Mouse (Mus musculus): ENCODE measurements around the gene Stfa2l1. TPM values are rescaled to one million over a fixed set of nuclear protein-coding genes. Genes with fewer than 3 reads are reported as not detected.

Stfa2l1 gene
- polyA plus RNA-seq (2017; shearing (Covaris generic)): not detected

GRCm38 (mm10) chr16:36156402-36156975, at the start of gene Stfa2l1:
Stfa2l1 (plus strand) TSS chr16:36156811.

DNA sequence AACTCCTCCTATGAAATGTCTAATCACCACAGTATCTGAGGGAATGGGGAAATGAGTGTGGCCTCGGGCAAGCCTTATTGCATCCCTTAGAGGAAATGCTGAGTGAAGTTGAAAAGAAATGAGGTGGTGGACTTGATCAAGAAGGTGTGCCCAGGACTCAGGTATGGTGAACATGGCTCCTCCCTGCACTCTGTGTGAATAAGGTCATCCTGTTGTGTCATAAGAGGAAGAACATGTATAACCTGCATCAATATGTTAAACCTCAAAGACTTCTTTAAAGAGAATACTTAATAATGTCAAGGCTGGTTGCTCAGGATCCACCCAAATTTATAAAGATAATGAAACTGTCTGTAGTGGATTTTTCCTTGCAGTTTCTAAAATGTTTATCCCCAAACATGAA, 25.5 kb upstream of the Stfa2l1 start, which contains the start of gene Csta1:
Gene Csta1, minus strand, starts transcription at position 101 of the 400 bp plus-strand sequence.

GRCm38 (mm10) chr16:36183912-36184311, 27.3 kb downstream of the Stfa2l1 start, which contains the start of gene Gm5483:
Gm5483 (plus strand) TSS chr16:36184212.

GRCm38 (mm10) chr16:36209967-36210453, 53.4 kb downstream of the Stfa2l1 start, which contains the start of gene Gm5416:
Gm5416 (plus strand) TSS chr16:36210403.

Other genes with a start within 250 kb of the Stfa2l1 start
- gene Parp9, start 218.3 kb upstream of the Stfa2l1 start, polyA plus RNA-seq (2017; shearing (Covaris generic)): 114 TPM
- 92.6 TPM for gene Dtx3l, start 217.7 kb upstream of the Stfa2l1 start, polyA plus RNA-seq (2017; shearing (Covaris generic))
- gene Kpna1, start 178.1 kb upstream of the Stfa2l1 start, polyA plus RNA-seq (2017; shearing (Covaris generic)): 58.4 TPM
- gene Wdr5b, start 115.6 kb upstream of the Stfa2l1 start, polyA plus RNA-seq (2017; shearing (Covaris generic)): 6.7 TPM
- 95.8 TPM for gene Fam162a, start 85.2 kb upstream of the Stfa2l1 start, polyA plus RNA-seq (2017; shearing (Covaris generic))
- gene Ccdc58, start 85.1 kb upstream of the Stfa2l1 start, polyA plus RNA-seq (2017; shearing (Covaris generic)): 45.8 TPM
- not detected for gene Csta1, start 25.6 kb upstream of the Stfa2l1 start, polyA plus RNA-seq (2017; shearing (Covaris generic))
- gene Gm5483, start 27.4 kb downstream of the Stfa2l1 start, polyA plus RNA-seq (2017; shearing (Covaris generic)): not detected
- gene Gm5416, start 53.6 kb downstream of the Stfa2l1 start, polyA plus RNA-seq (2017; shearing (Covaris generic)): not detected
- gene 2010005H15Rik, start 64.7 kb downstream of the Stfa2l1 start, polyA plus RNA-seq (2017; shearing (Covaris generic)): 1.4 TPM
- not detected for gene Stfa1, start 120.1 kb downstream of the Stfa2l1 start, polyA plus RNA-seq (2017; shearing (Covaris generic))
- gene BC117090, start 177.5 kb downstream of the Stfa2l1 start, polyA plus RNA-seq (2017; shearing (Covaris generic)): not detected
- not detected for gene BC100530, start 210.9 kb downstream of the Stfa2l1 start, polyA plus RNA-seq (2017; shearing (Covaris generic))